Mouse (Mus musculus): ENCODE results near the gene Tmc6.
"Not testable (repeated sequence)": the region's sequence is repeated elsewhere in the genome, so short reads cannot be mapped to it uniquely, and the experiment has no call there.

Tmc6 gene

DNA sequence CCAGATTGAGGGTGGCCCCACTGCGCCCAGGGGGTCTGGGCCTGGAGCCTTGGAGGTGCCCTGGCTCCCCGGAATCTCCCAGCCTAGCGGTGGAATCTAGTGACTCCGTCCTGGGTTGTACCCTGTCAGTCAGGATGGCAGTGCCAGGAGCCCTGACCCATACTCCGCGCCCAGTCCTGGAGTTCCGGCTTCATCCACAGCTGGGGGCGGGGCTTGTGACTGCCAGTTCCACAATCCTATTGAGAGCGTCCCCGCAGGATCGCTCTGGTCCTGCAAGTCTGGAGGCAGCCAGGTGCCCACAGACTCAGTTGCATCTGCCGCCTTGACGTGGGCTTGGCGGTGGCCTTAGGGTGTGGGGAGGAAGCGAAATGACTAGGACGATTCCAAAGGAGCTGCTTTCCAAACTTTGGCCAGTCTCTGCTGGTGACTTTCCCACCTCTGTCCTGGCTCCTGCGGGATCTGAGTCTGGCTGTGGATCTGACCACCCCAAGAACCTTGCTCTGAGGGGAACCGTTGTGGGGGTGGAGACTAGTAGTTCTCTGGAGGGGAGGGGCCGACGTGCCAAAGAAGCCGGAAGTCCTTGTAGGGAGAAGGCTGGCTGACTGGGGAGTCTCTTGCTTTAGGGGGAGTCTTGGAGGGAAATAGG is 28.5 kb upstream of the Tmc6 start:
- DNase-seq (ENCODE audit: low read depth, low spot score) = peak; percentile 94

GRCm38 (mm10) chr11:117809407-117810311 is 27.7 kb upstream of the Tmc6 start, which contains the start of the genes Gm20708 and Syngr2:
Gm20708 (plus strand) TSS chr11:117809668.
Syngr2 (plus strand) TSS chr11:117809668.
- DNase-seq (ENCODE audit: low read depth, low spot score) = peak; percentile 82

- no peak for DNase-seq (ENCODE audit: low read depth, low spot score)
Observed at GRCm38 (mm10) chr11:117806781-117807180, 24.8 kb upstream of the Tmc6 start.

GRCm38 (mm10) chr11:117803166-117803688 is 21.2 kb upstream of the Tmc6 start:
- no peak for DNase-seq (ENCODE audit: low read depth, low spot score)

DNA sequence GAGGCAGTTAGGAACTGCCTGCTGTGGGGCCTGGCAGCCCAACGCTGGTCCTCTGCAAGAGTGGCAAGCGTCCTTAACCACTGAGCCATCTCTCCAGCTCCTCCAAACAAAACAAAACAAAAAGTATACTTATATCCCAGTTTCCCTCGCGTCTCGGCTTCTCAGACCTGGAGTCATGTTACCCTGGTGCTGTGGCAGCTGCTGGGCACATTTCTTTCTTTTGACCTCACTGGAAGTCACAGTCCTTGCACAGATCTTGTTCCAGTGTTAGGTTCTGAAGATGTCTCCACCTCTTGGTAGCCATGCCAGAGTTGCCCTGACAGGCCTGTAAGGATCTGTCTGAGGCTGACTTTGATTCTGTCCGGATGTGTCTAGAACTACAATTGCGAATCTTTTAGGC is 19.7 kb upstream of the Tmc6 start:
- DNase-seq (ENCODE audit: low read depth, low spot score) = no peak

DNA sequence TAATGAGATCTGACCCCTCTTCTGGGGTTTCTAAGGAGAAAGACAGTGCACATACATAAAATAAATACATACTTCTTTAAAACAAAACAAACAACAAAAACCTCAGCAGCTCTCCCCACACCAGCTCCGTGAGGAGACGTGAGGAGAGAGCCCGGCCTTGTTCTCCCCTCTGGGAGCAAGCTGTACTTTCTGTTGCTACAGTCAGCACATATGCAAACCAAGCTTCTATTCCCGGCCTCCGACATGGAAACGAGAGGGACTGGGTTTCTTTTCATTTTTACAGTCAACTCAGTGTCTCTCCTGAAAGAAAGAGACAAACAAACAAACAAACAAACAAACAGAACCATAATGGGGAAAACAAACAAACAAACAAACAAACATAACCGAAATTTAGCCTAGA is 18.0 kb upstream of the Tmc6 start:
- no peak for DNase-seq (ENCODE audit: low read depth, low spot score)

DNA sequence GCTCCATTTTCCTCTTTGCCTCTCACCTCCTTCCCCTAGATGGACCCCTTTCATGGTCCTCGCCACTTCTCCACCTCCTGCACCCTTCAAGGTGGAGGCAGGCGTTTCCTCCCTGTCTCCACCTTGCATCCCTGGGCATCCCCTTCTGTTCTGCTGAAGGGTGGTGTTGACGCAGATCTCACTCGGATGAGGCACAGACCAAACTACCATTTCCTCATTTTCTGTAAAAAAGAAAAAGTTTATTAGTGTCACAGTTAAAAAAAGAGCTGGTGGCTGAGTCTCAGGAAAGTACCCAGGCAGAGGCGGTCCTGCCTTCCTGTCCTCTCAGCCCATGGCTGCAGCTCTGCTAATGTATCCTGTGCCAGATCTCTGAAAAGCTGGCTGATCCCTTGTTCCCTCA is 17.2 kb upstream of the Tmc6 start:
- no peak for DNase-seq (ENCODE audit: low read depth, low spot score)

DNA sequence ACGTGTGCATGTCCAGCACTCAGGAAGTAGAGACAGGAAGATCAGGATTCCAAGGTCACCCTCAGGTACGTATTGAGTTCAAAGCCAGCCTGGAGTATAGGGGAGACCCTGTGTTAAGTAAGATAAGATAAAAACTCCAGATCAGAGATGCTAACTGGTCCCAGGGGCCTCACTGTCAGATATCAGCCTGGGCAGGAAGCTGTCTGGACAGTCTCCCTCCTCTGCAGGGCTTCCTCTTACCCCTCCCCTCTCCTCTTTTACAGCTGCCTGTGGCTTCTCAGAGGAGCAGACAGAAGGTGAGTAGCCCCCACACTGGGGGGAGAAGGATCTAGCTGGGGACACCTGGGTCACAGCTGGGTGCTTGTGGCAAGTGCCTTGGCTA is 16.2 kb upstream of the Tmc6 start:
- DNase-seq (ENCODE audit: low read depth, low spot score) = no peak

GRCm38 (mm10) chr11:117797511-117798159 is 15.6 kb upstream of the Tmc6 start, which contains the start of gene 6030468B19Rik:
6030468B19Rik (plus strand) TSS chr11:117797660.
- DNase-seq (ENCODE audit: low read depth, low spot score) = no peak

- no peak for DNase-seq (ENCODE audit: low read depth, low spot score)
Observed at GRCm38 (mm10) chr11:117796954-117797353, 15.0 kb upstream of the Tmc6 start.

GRCm38 (mm10) chr11:117794035-117794551 is 12.1 kb upstream of the Tmc6 start:
- no peak for DNase-seq (ENCODE audit: low read depth, low spot score)

DNA sequence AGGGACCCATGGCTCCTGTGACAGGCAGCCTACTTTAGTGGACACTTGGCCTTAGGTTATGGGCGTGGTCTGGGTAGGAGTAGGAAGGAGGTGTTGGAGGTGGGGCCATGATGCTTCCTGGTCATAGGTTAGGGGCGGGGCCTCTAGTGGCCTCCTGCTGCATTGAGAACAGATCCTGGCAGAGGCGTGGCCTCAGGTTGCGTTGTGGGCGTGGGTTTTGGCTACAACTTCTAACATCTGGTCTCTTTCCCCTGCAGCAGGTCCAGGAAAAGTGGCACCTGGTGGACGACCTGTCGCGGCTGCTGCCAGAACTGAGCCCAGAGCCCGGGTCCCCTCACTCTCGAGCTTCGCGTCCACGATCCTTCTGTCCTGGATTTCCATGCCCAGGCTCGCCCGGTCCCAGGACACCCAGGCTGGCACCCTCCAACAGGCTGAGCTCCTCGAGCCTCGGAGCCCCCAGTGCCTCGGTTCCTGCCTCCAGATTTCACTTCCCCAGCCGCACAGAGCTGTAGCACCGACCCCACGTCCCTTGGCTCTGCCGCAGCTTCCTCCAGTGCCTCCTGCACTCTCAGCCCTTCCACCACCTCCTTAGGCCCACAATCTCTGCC is 10.4 kb upstream of the Tmc6 start:
- peak; percentile 98 for DNase-seq (ENCODE audit: low read depth, low spot score)

- no peak for DNase-seq (ENCODE audit: low read depth, low spot score)
Observed at GRCm38 (mm10) chr11:117791441-117791761, 9.4 kb upstream of the Tmc6 start.

GRCm38 (mm10) chr11:117790703-117791440 is 8.9 kb upstream of the Tmc6 start:
- DNase-seq (ENCODE audit: low read depth, low spot score) = peak; percentile 78

GRCm38 (mm10) chr11:117790286-117790685 is 8.3 kb upstream of the Tmc6 start:
- peak; percentile 83 for DNase-seq (ENCODE audit: low read depth, low spot score)

DNA sequence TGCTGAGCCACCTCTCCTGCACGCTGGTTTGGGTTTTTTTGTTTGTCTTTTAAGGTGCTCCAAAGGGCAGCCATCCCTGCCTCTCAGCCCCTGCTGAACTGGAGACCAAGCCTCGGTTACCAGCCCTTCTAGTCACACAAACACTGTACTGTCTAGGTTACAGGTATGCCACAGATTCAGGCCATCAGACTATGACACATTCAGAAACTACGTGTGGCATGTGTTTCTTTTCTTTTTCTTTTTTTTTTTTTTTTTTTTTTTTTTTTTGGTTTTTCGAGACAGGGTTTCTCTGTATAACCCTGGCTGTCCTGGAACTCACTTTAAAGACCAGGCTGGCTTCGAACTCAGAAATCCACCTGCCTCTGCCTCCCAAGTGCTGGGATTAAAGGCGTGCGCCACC is 6.5 kb upstream of the Tmc6 start:
- DNase-seq (ENCODE audit: low read depth, low spot score) = not testable (repeated sequence)

DNA sequence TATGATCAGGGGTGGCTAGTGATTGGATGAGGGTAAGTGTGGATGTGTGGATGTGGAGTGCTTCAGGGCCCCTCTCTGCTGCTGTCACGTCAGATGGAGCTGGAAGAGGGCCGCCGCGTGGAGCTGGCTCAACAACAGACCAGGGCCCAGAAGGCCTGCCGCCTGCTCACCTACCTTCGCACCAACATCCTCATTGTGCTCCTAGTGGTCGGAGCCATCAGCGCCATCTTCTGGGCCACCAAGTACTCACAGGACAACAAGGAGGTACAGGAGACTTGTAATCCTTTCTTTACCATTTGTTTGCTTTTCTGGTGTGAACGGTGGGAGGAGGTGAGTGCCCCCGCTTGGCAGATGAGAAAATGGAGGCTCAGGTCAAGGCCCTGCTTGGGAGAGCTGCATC is 4.3 kb upstream of the Tmc6 start:
- DNase-seq (ENCODE audit: low read depth, low spot score) = peak; percentile 88

DNA sequence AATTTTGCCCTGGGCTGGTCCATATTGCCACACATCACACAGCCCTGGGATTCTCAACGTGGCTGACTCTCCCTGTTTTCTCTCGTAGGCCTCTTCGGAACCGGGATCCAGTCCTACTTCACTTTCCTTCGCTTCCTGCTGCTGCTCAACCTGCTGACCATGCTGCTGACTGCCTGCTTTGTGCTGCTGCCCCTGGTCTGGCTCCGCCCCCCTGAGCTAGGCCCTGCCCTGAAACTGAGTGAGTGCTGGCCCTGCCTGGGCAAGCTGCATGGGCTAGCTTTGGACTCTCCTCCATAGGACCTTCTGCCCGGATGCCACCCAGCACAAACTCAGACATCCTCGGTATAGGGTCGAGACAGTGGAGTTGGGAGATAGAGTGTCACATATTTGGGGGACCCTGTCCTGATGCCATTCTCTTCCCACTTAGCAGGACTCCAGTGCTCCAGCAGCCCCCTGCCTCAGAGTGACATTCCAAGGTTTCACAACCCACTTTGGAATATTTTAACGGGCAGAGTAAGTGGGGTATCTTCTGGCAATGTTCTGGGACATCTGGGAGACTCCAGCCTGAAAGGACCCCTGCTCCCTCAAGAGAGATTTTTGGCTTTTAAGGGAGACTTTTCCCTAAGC is 1.8 kb upstream of the Tmc6 start:
- DNase-seq (ENCODE audit: low read depth, low spot score) = no peak

DNA sequence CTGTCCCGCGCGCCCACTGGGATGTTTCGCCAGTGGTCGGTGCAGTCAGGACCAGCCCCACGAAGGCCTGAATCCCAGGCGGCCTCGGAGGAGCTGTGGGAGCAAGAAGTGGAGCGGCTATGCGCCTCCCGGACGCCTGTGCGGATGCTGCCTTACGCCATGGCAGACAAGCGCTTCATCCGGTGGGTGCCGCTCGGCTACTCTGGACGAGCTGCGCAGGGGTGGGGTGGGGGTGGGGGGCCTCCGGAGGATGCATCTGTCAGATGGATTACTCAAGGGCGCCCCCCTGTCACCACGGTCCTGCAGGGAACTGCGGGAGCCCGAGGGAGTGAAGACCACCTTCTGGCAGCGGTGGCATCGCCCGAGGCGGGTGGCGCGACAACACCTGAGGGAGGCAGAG is 1.1 kb upstream of the Tmc6 start:
- DNase-seq (ENCODE audit: low read depth, low spot score) = peak; percentile 63

DNA sequence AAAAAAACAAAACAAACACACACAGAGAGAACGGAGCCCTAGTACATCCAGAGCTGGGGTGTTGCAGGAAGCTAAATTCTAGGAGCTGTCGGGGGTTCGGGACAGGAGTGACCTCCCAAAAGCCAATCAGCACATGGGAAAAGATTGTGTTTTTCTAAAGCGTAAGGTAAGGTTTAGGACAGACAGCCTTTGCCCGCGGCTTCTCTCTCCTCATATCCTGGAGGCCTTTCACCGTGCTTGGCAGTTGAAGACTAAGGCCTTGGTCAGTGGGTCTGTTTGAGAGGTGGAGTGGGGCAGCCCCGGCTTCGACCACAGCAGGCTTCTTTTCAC is 672 bp upstream of the Tmc6 start:
- DNase-seq (ENCODE audit: low read depth, low spot score) = no peak

Measured in R1 (cell line).